In the genomic region with DNA sequence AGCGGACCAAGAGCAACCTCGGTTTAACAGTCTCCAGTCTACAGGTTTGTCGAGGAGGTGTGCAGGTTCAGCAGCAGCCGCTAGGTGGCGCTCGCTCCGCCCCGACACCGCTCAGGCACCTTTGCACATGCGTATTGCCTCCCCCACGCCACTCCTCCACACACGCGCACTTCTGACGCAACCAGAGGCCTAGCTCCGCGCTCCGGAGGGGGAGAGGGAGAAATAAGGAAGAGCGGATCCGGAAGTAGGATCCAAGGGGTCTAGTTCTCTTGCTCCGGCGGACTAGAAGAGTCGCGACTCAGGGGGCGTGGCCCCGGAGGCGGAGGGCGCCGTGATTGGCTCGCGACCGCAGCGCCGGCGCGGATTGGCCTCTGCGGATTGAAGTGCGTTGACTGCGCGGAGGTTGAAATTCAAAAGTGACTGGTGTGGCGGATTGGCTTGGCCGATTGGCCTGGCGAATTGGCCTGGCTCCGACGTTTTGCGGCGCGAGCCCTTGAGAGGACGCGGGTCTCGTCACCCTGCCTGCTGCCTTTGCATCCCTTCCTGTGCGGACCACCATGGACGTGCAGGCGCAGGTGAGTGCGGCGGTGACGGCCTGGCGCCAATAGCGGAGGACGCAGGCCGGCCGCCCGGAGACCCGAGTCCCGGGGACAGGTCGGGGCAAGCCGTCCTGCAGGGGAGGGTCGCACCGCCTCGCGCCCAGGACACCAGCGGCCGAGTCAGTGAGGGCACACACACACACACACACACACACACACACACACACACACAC, we compare ENCODE assay signal across 8 mouse cellular contexts. TPM values are rescaled to one million over a fixed set of nuclear protein-coding genes. Genes with fewer than 3 reads are reported as not detected.
DNase-seq lines count a peak whose midpoint lies in the region; ATAC-seq lines count a peak whose summit lies in the region.

Gene Kifc5b (plus strand): TSS at position 381 of the 772 bp plus-strand sequence.

- peak; percentile 99 for ATAC-seq in megakaryocyte progenitor cell, adult 5-6 weeks (replicated peaks; ENCODE audit: poor library complexity)

- peak; percentile 100 for DNase-seq in adipocyte (ENCODE audit: low spot score)
- peak; percentile 99 for DNase-seq in embryo, embryonic 10 days (ENCODE audit: low spot score)
- DNase-seq in gastrocnemius, postnatal 10 days, result peak; percentile 99
- DNase-seq in induced T-regulatory cell, adult 2 months (ENCODE audit: low read depth), result peak; percentile 100
- peak; percentile 99 to 100 for DNase-seq in left cerebral cortex, adult 9 months (ENCODE audit: low spot score in 2 of 2)
- peak; percentile 100 for DNase-seq in right cerebral cortex, postnatal 14 days
- peak; percentile 99 for DNase-seq in urinary bladder, postnatal 36 days (ENCODE audit: low spot score in 2 of 2)

RNA-seq across cellular contexts. Expression of gene Kifc5b, which starts in this region (rescaled TPM):
- total RNA-seq in gastrocnemius, postnatal 10 days (2021), result 1 to 10 TPM; 2.5 to 4.1 TPM
- 2.6 and 4.6 TPM in 2 replicates for total RNA-seq in megakaryocyte progenitor cell, adult 5-6 weeks (2015)
- total RNA-seq in megakaryocyte progenitor cell, adult 5-6 weeks (2017), result 13.8 and 16.0 TPM in 2 replicates

Comparison
In these comparisons a context has a peak if more than half of its experiments do, and no peak if none do; other contexts are left out.
1. Peak in every context shown above with its lines: DNase-seq and ATAC-seq.